ENCODE assay signal across 8 mouse cellular contexts in the genomic region with DNA sequence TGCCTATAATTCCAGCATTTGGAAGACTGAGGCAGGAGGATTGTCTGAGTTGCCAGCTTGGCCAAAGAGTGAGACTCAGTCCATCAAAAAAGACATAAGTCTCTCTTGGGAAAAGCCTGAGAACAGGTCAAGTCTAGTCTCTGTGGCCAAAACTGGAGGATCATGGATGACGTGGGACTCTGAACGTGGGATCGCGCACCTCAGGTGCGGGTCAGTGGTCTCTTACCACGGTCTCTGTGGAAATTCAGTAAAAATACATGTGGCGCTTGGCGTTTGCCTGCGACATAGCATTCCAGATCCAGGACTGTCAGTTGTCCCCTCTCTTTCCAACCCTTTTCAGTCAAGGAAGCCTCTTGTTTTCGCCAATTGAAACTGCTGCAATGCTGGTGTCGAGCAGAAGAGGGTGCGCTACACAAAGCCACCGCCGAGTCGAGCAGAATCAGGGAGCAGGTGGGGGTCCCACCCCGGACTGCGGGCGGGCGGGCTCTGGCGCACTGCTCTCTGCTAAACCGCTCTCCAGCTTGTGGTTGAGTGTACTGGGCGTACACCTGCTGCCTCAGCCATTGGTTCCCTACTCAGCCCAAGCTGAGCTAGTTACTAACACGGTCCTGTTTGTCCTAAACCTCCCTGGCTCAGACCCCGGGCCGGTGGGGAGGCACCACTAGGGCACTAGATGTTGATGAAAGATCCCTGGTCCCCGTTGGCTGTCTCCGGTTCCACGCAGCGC. TPM values are rescaled to one million over a fixed set of nuclear protein-coding genes. Genes with fewer than 3 reads are reported as not detected.
DNase-seq lines count a peak whose midpoint lies in the region; ATAC-seq lines count a peak whose summit lies in the region.

No protein-coding gene starts in this region.

- 0 out of 2 replicates have a peak overlapping the region, but pooled peaks have one; percentile 15 for H3K4me3 ChIP-seq in intestine, embryonic 15.5 days (replicated peaks)
- H3K4me3 ChIP-seq in limb, embryonic 10.5 days = peak overlapping the region; percentile 31

- peaks cover 8% of the 10 kb centered on the region; the same call in 1 of the 2 replicates for H3K4me1 ChIP-seq in intestine, embryonic 15.5 days (replicated peaks)
- peaks cover 13% of the 10 kb centered on the region for H3K4me1 ChIP-seq in limb, embryonic 10.5 days

- no peaks in the 10 kb centered on the region; the same call in 1 of the 2 replicates for H3K27me3 ChIP-seq in intestine, embryonic 15.5 days (replicated peaks)
- H3K27me3 ChIP-seq in limb, embryonic 10.5 days (ENCODE audit: low read depth, poor library complexity, severe bottlenecking) = peaks cover 17% of the 10 kb centered on the region

- H3K9me3 ChIP-seq in intestine, embryonic 15.5 days = no peaks in the 10 kb centered on the region
- no peaks in the 10 kb centered on the region for H3K9me3 ChIP-seq in limb, embryonic 10.5 days (replicated peaks)

- no peak overlapping the region for H3K9ac ChIP-seq in intestine, embryonic 15.5 days

- no peaks in the 10 kb centered on the region for H3K36me3 ChIP-seq in intestine, embryonic 15.5 days
- H3K36me3 ChIP-seq in limb, embryonic 10.5 days = no peaks in the 10 kb centered on the region

- peak; percentile 64 for DNase-seq in kidney, adult 18-20 months
- no peak for DNase-seq in kidney, adult 11 months
- DNase-seq in embryo, embryonic 10 days (ENCODE audit: low spot score) = peak; percentile 82
- DNase-seq in gastrocnemius, postnatal 25 days = peak; percentile 53
- peak; percentile 67 for DNase-seq in limb, embryonic 10.5 days (ENCODE audit: low spot score)
- DNase-seq in mesoderm, embryonic 11.5 days (ENCODE audit: low read depth, low spot score) = peak; percentile 62
- DNase-seq in right cerebral cortex, postnatal 4 days = peak; percentile 73

- peak overlapping the region; percentile 57 for H3K4me2 ChIP-seq in intestine, embryonic 15.5 days (replicated peaks)

- peak; percentile 77 for ATAC-seq in intestine, embryonic 15.5 days

- 20% methylated on average over 29 of the region's 29 CpGs for WGBS in intestine, embryonic 15.5 days
- WGBS in limb, embryonic 10.5 days = 22% methylated on average over 29 of the region's 29 CpGs

- no peak overlapping the region for H3K27ac ChIP-seq in intestine, embryonic 15.5 days
- peak overlapping the region; percentile 19; the same call in 1 of the 2 replicates for H3K27ac ChIP-seq in limb, embryonic 10.5 days

RNA-seq across cellular contexts. Expression of gene Agtrap, which starts 14.1 kb away (rescaled TPM):
- total RNA-seq in gastrocnemius, postnatal 25 days (2021) = 10 to 100 TPM; 10.9 to 16.2 TPM
- 15.1 and 16.7 TPM in 2 replicates for polyA plus RNA-seq in intestine, embryonic 15.5 days (2015; fragmentation: Nextera tagmentation; extraction: Ambion mirVana)
- polyA plus RNA-seq in limb, embryonic 10.5 days (2016; fragmentation: Nextera tagmentation; extraction: Ambion mirVana) = 13.1 and 14.1 TPM in 2 replicates

RNA-seq across cellular contexts. Expression of gene Mad2l2, which starts 28.2 kb away (rescaled TPM):
- total RNA-seq in gastrocnemius, postnatal 25 days (2021) = 10 to 100 TPM; 10.2 to 11.0 TPM
- polyA plus RNA-seq in intestine, embryonic 15.5 days (2015; fragmentation: Nextera tagmentation; extraction: Ambion mirVana) = 32.9 and 33.9 TPM in 2 replicates
- 71.7 and 93.8 TPM in 2 replicates for polyA plus RNA-seq in limb, embryonic 10.5 days (2016; fragmentation: Nextera tagmentation; extraction: Ambion mirVana)

RNA-seq across cellular contexts. Expression of gene Draxin, which starts 28.5 kb away (rescaled TPM):
- not detected for total RNA-seq in gastrocnemius, postnatal 25 days (2021)
- 0.15 and 0.24 TPM in 2 replicates for polyA plus RNA-seq in intestine, embryonic 15.5 days (2015; fragmentation: Nextera tagmentation; extraction: Ambion mirVana)
- 0.78 and 1.3 TPM in 2 replicates for polyA plus RNA-seq in limb, embryonic 10.5 days (2016; fragmentation: Nextera tagmentation; extraction: Ambion mirVana)

RNA-seq across cellular contexts. Expression of gene Fbxo6, which starts 50.0 kb away (rescaled TPM):
- total RNA-seq in gastrocnemius, postnatal 25 days (2021) = 10 to 100 TPM; 28.8 to 29.8 TPM
- 16.0 and 17.9 TPM in 2 replicates for polyA plus RNA-seq in intestine, embryonic 15.5 days (2015; fragmentation: Nextera tagmentation; extraction: Ambion mirVana)
- 9.0 and 11.1 TPM in 2 replicates for polyA plus RNA-seq in limb, embryonic 10.5 days (2016; fragmentation: Nextera tagmentation; extraction: Ambion mirVana)

RNA-seq across cellular contexts. Expression of gene Fbxo44, which starts 58.3 kb away (rescaled TPM):
- total RNA-seq in gastrocnemius, postnatal 25 days (2021) = 1 to 10 TPM; 6.4 to 7.1 TPM
- 6.8 and 7.2 TPM in 2 replicates for polyA plus RNA-seq in intestine, embryonic 15.5 days (2015; fragmentation: Nextera tagmentation; extraction: Ambion mirVana)
- polyA plus RNA-seq in limb, embryonic 10.5 days (2016; fragmentation: Nextera tagmentation; extraction: Ambion mirVana) = 4.4 and 9.7 TPM in 2 replicates
